Mouse (Mus musculus) kidney, adult 8-10 months (tissue): Measurements from ENCODE around the gene Clca4b.
"Not testable (repeated sequence)": the region's sequence is repeated elsewhere in the genome, so short reads cannot be mapped to it uniquely, and the experiment has no call there.

Source experiments
- DNase-seq, 2 experiments: peaks; one replicate each; pipeline ENCODE4 v3.0.0; 2022

The Clca4b gene

DNA sequence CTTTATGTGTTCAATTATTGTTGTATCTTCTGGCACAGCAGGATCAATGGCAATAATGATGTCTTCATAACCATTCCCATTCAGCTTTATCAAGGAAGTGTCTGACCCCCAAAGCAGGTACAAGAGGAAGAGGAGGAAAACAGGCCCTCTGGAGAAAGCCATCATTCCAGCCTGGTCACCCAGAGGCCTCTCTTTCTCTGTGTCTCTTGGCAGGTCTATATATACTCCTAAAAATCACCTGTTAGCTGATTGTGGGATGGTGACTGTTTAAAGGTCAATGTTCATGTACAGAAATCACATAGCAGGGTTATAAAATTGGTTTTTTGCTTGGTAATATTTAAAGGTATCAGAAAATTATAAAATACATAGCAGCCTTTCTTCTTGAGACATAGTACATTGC lies at the start of gene Clca4b:
TSS of gene Clca4b (minus strand) at position 195 of the 400 bp plus-strand sequence.
- no peak for DNase-seq

GRCm38 (mm10) chr3:144980551-144980950 lies 48.2 kb upstream of the Clca4b start:
- no peak for DNase-seq

DNA sequence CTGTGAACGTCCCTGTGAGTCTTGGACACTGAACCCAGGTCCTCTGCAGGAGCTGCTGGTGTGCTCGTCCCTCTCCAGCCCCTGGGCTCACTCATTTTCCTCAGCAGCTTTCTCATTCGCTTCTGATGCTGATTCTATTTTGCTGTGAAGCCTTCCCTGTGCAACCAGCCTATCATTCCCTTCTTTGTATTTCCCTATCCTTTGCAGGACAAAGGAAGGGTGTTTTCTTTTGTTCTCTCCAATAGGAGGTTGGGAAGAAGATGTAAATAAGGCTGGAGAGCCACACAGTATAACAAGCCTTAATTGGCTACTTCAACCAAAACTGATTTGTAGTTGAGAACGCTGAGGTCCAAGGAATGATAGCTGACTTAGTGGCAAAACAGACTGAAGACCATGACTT lies 45.3 kb upstream of the Clca4b start:
- no peak for DNase-seq

- no peak for DNase-seq
Measured at GRCm38 (mm10) chr3:144976091-144976490, 43.8 kb upstream of the Clca4b start.

- DNase-seq: no peak
Measured at GRCm38 (mm10) chr3:144974945-144975344, 42.6 kb upstream of the Clca4b start, which contains the start of gene Clca4a. Gene Clca4a (minus strand): TSS chr3:144975045.

GRCm38 (mm10) chr3:144971553-144972270 lies 39.4 kb upstream of the Clca4b start:
- DNase-seq: no peak

- no peak for DNase-seq
Measured at GRCm38 (mm10) chr3:144969755-144970154, 37.4 kb upstream of the Clca4b start.

- DNase-seq: no peak
Measured at GRCm38 (mm10) chr3:144966074-144966473, 33.7 kb upstream of the Clca4b start.

- DNase-seq: no peak
Measured at GRCm38 (mm10) chr3:144950829-144951228, 18.5 kb upstream of the Clca4b start.

GRCm38 (mm10) chr3:144947376-144947775 lies 15.0 kb upstream of the Clca4b start:
- not testable (repeated sequence) for DNase-seq

DNA sequence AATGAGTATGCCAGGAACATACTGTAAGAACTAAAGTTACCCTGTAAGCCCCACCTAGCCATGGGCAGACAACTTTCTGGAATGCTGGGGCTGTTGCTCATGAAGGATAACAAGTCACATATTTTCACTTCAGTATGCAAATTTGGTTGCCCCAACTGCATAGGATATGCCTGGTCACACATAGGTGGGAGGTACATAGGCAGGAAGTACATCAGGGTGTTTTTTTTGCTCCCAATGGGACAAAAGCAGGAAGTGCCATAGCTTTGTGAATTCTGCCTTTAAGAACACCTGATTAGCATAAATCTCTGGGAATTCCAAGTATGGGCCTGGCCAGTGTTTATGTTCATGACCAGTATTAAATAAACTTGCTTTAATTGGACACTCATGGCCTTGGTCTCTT lies 1.3 kb upstream of the Clca4b start:
- DNase-seq: not testable (repeated sequence)

GRCm38 (mm10) chr3:144933011-144933491 lies 722 bp upstream of the Clca4b start:
- no peak for DNase-seq

GRCm38 (mm10) chr3:144914014-144914413 lies 18.3 kb downstream of the Clca4b start:
- no peak for DNase-seq

DNA sequence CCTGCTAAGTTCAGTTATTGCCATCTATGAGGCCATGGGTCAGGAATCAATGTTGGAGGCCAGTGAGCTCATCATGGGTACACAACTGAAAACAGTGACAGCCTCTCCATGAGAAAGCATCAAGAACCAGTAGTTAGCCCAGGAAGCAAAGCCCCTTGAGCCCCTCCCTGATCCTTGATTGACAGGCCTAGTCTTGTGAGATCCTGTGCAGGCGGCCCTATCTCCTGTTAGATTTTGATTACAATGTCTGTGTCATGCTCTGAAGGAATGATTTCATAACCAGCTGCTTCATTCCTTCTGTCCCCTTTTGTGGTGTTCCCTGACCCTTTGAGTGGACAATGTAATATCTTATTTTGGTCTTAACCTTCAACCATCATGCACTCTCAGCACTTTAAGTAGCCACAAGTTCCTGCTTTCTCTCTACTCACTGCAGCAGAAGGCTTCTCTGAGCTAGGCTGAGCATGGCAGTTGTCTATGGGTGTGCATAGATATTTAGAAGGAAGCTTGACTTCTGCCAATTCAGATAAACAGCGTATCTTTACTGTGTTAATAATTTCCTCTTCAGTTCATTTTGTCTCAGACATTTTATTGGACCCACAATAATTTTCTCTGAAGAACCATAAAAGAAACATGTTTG lies 35.2 kb downstream of the Clca4b start:
- no peak for DNase-seq

DNA sequence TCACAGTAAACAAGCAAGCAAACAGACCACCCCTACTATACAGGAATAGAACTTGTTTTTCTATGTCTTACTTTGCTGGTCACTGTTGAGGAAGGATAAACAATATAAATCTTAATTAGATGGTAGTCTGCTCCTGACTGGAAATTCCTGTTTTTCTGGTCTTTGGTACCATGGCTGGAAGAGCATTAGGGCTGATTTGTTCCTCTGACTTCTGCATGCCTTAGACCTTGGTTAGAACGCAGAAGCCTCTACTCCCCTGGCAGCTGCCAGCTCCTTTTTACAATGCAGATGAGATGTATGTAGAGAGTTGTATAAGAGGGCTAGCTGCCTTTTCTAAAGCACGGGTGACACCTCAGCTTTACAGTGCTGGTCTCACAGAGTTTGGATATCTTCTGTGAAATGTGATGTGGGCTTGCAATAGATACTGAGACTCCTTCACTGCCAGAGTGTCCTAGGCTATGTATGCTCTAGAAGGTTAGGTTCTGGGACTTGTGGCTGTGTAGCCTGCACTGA lies 42.0 kb downstream of the Clca4b start:
- DNase-seq: no peak

DNA sequence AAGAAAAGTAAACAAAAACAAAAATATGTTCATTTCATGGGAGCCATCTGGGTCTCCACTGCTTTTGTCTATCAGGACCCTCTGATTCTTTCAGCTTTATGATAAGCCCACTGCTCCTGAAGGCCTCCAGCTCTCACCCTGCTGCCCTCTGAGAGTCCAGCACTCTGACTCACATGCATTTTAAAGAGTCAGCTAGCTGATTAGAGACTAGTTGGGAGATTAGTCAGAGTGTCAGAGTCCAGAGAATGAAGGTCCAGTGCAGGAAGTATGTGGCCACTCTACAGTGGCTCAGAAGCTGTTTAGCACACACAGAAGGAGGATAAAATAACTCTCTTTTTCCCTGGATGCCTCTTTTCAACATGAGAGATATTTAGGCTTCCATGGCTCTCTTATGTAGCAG lies 45.4 kb downstream of the Clca4b start:
- no peak for DNase-seq

DNA sequence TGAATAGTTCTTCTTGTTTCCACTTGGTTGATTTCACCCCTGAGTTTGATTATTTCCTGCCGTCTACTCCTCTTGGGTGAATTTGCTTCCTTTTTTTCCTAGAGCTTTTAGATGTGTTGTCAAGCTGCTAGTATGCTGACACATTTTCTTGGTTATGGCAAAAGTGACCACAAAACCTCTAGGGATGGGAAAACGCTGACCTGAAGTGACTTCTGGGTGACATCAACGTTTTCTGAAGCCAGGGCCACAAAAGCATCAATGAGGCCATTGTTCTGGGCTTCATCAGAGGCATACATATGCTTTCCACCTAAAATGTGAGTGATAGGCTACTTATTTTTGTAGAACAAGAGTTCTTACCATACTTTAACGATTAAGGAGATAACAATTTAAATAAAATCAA lies 60.3 kb downstream of the Clca4b start:
- not testable (repeated sequence) for DNase-seq
